Mouse (Mus musculus): ENCODE data around the gene Slc12a3.

The Slc12a3 gene

DNA sequence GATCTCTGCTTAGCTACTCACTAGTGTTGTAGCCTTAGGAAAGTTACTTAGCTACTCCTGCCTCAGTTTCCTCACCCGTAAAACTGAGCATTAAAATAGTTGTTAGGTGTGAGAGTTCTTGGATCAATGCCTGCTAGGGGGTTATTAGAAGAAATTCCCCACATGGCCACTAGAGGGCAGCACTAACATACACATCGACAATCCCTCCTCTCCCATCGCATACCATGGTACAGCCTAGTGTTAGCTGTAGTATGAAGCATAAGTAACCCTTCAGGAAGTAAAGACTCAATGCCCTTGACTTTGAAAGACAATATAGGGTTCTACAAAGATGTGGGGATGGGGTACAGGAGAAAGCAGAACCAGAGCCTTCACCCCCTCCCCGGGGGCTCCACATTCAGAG is 1.7 kb downstream of the Slc12a3 start:
- peak; percentile 79 for DNase-seq (ENCODE audit: low read depth, low spot score)

DNA sequence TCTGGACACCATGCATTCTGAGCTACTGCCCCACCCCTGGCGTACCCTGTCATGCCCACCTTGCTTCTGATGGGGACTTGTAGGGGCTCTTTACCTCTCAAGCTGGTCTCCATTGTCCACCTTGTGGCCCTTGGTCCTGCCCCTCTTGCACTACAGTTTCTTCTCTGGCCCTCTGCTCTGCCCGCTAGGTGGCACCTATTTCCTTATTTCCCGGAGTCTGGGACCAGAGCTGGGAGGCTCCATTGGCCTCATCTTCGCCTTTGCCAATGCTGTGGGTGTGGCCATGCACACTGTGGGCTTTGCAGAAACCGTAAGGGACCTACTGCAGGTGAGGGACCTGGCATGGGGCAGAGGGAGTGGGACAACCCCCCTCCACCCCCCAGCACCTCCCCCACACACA is 4.3 kb downstream of the Slc12a3 start:
- DNase-seq (ENCODE audit: low read depth, low spot score): no peak

DNA sequence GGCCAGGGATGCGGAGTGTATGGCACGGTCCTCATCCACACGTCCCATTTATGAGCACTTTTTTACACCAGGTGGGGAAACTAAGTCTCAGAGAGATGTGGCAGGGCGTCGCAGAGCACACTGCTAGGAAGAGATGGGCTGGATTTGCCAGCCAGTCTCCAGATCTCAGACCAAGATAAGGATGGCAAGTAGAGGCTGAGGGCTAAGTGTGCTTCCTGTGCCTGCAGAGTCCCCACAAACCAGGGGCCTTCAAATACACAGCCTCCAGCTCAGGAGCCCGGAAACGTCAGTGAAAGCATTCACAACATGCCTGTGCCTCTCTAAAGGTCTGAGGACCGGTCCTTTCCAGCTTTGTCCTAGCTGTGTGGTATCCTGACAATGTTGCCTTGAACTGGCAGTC is 8.6 kb downstream of the Slc12a3 start:
- no peak for DNase-seq (ENCODE audit: low read depth, low spot score)

DNA sequence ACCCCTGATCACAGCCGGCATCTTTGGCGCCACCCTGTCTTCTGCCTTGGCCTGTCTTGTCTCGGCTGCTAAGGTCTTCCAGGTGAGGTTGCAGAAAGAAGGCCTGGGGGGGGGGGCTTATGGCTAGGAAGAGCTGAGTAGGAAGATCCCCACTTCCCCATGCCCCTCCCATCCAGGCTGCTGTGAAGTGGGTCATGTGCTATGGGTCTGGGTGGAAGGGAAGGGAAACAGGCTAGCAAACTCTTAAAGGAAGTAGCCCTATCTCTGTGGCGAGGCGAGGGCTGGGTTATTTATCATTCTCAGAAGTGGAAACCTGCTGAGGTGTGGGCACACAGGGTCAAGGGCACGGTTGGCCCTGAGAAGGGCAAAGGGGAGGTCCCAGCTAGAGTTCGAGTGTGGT is 11.8 kb downstream of the Slc12a3 start:
- no peak for DNase-seq (ENCODE audit: low read depth, low spot score)

DNA sequence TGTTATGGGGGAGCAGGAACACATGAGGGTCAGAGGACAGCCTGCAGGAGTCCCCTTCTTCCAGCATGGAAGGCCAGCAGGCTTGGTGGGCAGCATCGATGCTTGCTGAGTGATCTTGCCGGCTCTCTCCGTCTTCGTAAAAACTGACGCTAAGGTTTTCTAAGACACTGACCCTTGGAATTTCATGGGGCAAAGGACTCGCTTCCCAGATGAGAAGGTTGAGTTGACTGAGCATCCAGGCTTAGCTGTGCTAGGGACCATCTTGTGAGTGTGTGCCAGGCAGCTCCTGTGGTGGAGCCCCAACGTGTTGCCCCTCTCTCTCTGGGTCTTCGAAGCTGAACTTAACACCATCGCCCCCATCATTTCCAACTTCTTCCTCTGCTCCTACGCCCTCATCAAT is 13.7 kb downstream of the Slc12a3 start:
- DNase-seq (ENCODE audit: low read depth, low spot score): no peak

DNA sequence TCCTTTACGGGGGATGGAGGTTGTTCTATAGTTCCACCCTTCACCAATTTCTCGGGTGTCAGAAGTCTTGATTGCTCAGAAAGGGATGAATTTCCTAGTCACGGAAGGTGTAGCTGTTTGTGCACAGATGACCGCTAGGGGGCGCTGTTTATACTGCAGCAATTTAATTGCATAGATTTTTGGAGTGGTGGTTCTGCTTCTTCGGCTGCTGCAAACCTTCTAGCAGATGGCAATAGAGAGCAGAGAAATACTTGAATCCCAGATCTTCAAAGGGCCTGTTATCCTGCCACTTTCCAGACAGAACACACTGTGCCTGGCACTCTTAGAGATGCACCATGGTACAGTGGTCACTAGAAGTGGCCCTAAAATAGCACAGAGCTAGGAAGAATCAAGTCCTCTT is 14.3 kb downstream of the Slc12a3 start:
- peak; percentile 74 for DNase-seq (ENCODE audit: low read depth, low spot score)

DNA sequence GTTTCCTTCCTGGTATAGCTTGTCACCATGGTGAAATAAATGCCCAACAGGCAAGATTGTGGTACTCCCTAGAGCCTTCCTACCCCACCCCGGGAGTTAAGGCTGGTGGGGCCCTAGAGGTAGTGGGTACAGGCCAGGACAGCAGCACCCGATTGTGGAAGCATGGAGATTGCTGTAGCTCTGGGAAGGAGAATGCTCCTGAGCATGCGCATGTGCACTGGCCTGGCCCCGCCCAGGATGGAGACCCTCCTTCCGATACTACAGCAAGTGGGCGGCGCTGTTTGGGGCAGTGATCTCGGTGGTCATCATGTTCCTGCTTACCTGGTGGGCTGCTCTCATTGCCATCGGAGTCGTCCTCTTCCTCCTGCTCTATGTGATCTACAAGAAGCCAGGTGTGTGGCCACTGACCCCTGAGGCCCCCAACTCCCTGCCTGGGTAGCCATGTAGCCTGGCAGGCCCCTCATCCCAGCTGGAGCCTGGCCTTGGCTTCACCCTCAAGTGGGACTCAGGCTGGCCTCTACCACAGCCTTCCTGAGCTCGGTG is 14.8 kb downstream of the Slc12a3 start:
- no peak for DNase-seq (ENCODE audit: low read depth, low spot score)

DNA sequence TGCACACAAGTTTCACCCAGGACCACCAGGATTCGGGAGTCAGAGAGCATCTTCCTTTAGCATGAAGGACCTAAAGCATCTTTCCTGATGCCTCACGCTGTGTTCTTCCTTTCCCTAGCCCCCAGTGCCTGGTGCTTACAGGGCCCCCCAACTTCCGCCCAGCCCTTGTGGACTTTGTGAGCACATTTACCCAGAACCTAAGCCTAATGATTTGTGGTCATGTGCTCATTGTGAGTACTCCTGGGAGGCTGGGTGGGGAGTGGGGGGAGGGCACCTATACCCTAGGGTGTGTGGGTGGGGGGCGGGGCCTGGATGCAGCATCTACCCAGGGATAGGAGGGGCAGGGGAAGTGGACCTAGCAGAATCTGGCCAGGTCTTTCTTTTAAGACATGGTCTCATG is 16.7 kb downstream of the Slc12a3 start:
- DNase-seq (ENCODE audit: low read depth, low spot score): no peak

DNA sequence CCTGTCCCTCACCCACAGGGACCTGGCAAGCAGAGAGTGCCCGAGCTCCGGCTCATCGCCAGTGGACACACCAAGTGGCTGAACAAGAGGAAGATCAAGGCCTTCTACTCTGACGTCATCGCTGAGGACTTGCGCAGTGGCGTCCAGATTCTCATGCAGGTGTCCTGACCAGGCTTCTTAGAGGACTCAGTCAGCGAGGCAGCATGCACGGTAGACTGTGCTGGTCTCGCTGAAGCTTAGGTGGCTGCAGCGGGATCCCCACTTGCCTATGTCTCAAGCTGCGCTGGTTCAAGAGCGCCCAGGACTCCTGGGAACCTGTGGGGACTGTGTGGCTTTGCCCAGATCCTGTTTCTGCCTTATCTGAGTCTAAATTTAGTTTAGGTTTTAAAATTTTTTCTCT is 17.3 kb downstream of the Slc12a3 start:
- DNase-seq (ENCODE audit: low read depth, low spot score): no peak

DNA sequence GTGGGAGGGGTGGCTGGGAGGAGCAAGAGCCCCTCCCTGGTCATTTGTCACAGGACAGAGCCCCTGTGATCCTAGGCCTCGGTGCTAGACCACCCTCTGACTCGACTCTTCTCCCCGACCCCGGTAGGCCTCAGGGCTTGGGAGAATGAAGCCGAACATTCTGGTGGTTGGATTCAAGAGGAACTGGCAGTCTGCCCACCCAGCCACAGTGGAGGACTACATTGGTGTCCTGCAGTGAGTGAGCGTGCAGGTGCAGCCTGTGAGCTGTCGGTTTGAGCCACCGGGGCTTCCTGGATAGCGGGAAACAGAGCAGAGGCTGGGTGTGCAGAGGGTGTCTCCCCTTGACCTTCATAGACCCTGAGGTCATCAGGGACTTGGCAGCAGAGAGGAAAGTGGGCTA is 19.4 kb downstream of the Slc12a3 start:
- no peak for DNase-seq (ENCODE audit: low read depth, low spot score)

DNA sequence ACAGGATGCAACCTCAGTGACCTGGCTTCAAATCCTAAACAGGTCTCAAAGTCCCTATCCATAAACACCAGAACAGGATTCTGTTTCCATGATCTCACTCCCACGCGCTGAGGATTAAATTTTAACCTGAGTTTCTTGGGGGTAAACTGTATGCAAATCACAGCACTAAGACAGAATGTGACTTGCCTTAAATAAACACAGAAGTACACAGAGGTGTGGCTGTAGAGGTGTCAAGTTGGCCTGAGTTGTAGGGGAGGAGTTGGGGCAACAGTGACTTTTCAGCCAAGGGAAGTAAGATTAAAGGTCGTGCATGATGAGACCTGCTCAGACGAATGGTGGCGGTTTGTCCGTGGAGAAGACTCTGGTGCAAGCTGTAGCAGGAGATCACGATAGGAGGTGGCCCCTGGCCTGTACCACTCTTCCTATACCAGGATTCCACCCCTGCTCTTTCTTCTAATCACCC is 25.1 kb downstream of the Slc12a3 start:
- no peak for DNase-seq (ENCODE audit: low read depth, low spot score)

DNA sequence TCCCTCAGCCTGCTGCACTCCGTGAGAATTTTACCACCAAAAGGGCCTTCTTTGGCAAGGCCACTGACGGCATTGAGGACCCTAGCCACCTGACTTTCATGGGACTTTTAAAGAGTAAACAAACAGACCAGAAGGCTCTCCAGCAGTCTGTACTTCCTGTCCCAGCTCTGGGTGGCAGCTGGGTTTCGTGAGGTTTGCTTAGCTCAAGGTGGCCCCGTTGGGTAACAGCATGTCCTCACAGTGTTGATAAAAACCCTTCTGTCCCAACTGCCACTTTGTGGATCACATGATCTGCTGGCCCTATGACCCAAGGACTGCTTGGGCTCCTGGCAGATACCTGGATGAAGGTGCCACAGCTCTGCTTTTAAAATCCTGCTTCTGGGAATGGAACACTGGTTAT is 25.6 kb downstream of the Slc12a3 start:
- DNase-seq (ENCODE audit: low read depth, low spot score): no peak

DNA sequence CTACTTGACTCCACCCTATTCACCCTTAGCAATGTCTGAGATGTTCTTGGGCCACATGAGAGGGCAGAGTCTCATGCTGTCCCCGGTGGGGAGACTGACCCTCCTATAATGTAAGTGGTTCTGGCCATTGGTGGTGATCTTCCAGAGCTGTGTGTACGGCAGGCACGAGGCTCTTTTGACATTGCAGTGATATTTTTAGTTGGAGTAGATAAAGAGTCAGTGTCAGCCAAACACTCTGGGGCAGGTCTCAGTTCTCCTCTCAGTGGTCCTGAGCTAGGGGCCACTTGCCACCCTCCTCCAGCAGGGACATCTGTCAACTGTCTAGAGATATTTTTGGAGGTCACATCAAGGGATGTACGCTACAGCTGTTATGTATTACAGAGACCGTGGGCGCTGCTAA is 28.2 kb downstream of the Slc12a3 start:
- DNase-seq (ENCODE audit: low read depth, low spot score): no peak

DNA sequence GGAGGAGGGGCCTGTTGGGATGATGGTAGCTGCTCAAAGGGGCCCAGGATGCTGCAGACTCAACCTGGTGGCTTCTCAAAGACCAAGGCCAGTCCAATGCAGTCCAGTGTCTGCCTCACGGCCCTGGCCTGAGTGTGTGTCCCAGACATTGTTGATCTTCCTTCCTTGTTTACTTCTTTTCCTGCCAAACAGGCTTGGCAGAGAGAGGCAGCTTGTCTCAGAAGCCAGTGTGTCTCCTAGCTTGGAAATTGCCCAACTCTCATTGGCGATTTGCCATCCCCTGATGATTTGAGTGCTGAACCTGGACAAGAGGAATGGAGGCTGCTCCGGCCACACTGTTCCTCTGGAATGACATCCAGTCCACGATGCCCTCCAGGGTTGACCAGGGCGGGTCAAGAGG is 29.5 kb downstream of the Slc12a3 start:
- no peak for DNase-seq (ENCODE audit: low read depth, low spot score)

DNA sequence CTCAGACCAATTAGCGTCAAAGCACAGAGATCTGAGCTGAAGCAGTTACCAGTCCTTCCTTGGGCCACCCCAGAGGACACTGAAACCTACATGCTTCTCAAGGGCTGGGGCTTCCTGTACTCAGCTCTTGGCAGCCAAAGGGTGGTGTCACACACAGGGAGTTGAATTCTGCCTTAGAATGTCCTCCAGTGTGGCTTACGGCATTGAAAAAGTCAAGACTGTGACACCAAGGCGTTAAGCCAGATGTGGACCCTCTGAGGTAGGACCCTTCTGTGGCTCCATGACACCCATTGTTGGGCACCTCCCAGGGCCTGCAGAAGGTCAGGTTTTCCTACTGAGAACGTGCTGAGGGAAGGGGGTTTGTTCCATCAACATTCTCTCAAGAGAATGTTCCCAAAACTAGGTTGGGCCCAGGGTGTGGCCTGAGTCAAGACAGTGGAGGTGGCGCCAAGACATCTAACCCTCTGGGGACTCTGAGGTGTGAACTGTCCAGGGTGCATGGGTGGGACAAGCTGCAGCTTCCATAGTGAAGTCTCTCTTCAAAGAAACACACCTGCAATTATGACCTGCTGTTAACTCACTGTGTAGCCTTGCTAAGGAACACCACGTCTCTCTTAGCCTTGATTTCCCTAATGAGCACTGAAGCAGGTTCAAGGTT is 32.9 kb downstream of the Slc12a3 start:
- DNase-seq (ENCODE audit: low read depth, low spot score): no peak

DNA sequence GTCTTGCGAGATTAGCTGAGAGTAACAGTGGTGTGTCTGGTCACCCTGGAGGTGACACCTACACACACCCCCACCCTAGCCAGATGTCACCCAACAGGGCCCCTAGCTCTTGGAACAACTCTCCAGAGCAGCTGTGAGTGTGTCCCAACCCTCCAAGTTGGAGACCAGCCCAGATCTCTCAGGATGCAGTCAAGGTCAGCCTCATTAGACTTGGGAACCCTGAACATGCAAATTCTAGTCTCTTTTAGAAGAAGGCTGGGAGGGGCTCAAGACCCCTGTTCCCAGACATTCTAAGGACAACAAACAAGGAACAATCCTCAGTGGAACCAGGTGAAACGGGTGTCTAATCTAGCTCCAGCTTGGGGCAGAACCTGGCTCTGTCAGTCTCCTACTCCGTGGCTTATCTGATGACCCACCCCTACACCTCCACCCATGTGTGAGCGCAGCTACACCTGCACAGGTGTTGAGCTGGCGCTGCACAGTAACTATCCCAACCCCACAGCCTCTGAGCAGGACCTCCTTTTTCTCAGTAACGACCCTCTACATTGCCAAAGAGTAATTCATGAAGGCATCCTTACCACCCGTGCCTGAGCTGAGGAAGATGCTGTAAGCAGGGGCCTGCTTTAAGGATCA is 33.7 kb downstream of the Slc12a3 start:
- DNase-seq (ENCODE audit: low read depth, low spot score): no peak

DNA sequence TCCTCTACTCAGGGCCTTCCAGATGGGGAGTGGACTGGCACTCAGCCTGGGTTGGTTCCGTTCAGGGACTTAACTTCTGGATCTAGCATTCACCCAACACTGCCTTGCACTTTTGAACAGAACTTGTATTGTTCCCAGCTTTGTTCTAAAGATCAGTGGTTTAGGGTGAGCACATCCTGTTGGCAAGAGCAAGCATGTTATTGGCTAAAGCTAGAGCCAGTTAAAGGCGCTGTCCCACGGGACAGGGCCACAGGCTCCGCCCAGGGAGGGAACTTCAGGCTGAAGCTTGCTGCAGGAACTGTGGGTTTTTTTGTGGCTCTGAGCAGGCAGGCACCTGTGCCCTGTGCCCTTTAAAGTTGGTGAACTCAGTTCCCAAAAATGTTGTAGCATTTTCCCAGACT is 34.3 kb downstream of the Slc12a3 start:
- DNase-seq (ENCODE audit: low read depth, low spot score): peak; percentile 27

DNA sequence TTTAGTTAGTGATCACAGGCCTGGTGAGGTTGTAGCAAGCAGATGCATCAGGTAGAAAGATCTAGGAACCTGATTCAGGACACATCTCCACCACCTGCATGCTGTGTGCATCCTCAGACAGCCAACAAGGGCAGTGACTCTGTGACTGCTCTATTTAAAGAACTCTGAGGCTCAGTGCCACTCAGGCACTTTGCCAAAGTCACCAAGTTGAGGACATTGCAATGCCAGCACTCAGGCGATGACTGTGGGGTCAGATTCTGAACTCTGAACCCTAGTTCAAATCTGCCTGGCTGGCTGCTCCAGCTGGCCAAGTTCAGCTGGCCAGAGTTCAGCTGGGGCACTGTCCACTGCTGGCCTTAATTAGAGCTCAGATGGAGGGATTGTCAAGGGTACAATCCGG is 34.9 kb downstream of the Slc12a3 start:
- no peak for DNase-seq (ENCODE audit: low read depth, low spot score)

DNA sequence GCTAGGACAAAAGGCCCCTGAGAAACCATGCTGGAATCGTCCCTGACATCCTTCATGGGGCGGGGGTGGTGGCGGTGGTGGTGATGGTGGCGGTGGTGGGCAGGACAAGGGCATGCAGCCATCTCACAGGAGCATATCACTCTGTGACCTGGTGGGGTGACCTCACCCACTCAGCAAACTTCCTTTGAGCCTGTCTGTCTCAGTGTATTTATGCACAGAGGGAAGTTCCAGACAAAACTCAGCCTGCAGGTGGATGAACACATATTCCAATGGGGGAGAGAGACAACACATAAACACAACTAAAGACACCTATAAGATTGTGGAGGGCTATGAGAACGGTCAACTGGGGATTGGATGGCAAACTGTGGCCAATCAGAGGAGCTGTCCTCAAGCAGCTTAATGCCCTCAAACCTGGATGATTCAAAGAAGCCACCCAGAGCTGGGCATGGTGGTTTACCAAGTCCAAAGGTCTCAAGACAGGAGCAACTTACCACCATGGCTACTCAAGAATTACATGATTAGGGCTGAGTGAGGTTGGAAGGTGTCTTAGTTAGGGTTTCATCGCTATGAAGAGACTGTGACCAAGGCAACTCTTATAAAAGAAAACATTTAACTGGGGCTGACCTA is 35.8 kb downstream of the Slc12a3 start:
- no peak for DNase-seq (ENCODE audit: low read depth, low spot score)

DNA sequence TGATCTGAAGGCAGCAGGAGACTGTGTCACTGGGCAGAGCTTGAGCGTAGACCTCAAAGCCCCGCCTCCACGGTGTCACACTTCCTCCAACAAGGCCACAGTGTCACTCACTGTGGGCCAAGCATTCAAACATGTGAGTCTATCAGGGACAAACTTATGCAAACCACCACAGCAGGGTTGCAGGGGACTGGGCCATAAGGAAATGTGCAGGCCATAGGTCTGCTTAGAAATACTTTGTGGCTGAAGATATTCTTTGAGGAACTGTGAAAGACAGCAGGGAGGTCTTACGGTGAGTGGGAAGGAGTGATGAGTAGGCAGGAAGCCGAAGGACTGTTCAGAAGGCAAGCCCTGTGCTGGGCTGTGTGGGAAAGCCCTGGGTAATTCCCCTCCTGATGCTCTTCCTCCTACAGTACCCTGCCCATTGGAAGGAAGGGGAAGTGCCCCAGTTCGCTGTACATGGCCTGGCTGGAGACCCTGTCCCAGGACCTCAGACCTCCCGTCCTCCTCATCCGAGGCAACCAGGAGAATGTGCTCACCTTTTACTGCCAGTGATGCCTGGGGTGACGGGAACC is 36.5 kb downstream of the Slc12a3 start:
- DNase-seq (ENCODE audit: low read depth, low spot score): no peak

DNA sequence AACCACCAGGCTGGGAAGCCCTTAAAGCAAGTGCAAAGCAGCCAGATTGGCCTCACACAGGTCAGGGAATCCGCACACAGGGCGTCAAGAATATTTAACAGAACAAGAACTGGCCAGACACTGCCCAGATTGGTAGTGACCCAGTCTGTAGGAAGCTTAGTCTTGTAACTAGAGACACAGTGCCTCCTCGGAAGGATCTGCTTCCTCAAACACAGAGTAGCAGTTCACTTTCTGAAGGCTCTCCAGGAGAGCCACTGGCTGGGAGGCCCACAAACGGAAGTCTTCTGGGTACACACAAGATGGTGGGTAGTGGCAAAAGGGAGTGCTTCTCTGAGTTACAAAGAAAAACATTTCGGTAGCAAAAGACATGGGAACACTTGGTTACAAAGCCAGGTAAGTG is 41.8 kb downstream of the Slc12a3 start:
- no peak for DNase-seq (ENCODE audit: low read depth, low spot score)

DNA sequence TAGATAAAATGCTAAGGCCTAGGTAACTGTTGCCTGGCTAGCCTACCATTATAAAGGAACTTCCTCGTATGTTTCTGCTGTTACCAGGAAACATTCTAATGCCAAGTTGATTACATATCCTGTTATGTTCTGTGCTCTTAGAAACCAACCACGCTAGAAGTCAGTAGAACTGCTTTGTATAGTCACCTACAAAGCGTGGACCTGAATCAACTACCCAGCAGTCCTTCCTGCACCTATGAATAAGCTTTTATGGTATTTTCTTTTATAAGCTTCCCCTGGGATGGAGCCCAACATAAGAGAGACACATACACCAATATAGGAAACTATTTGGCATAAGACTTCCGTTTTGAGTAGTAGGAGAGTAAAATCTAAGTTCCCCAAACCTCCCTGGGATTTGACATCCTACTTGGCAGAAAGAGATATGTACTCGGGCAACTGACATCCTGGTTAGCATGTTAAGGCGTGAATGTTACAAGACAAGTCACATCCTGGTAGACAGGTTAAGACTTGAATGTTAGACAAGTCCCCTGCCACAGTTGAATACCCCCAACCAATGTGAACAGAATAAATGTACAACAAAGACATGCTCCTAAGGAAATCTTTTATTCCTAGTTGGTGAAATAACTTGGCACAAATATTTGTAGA is 44.1 kb downstream of the Slc12a3 start:
- no peak for DNase-seq (ENCODE audit: low read depth, low spot score)

Data from mesoderm, embryonic 11.5 days (tissue).